Mouse (Mus musculus): Measurements from ENCODE around the gene Efemp1.

Gene Efemp1

DNA sequence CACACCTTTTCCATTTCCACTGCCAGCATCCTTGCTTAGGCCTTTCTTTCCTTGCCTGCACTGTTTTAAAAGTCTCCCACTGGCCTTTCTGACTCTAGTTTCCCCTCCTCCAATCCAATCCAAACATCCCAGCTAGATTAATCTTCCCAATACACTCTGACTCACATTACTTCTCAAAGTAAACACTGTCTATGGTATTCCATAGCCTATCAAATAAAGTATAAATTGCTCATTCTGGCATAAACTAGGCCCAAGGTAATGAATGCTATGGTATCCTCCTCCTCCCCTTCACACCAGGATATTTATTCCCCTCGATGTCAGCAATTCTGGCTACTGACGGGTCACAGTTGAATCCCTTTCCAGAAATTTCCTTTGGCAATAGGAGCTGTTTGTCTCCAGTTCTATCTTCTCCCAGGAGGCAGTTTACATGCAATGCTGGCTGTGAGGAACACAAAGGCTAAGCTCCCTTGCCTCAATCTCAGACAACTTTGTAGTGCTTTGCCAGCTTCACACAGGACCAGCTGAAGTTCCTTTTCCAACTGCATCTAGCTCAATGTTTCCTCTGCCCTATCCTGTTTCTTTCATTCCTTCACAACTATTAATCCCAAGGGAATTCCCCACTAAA is 98.7 kb downstream of the Efemp1 start:
- no peak for DNase-seq

DNA sequence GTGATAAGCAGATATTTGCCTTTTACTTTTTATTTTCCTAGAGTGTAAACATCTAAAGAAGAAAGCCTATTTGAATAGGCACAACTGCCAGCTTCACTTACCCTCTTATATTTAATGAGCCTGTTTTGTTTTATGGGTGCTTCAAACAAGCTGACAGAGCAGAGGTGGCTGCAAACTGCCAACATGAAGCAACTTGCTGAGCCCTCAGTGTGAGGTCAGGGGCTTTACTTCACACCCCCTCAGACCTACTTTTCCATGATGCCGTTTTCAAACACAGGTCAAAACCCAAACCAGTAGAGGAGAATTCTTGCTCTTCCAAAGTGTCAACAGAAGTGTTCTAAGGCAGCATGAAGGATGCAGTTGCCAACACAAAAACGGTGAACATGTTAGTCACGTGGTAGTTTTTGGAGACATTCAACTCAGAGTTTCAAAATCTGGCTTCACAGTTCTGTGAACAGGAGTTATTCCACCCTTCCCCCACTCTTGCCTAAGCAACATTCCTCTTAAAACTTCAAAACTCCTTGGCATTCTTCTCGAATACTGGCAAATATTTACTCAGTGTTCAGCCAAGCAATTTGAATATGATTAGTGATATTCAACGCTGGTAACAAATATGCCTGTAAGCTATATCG is 101.8 kb downstream of the Efemp1 start:
- no peak for DNase-seq

DNA sequence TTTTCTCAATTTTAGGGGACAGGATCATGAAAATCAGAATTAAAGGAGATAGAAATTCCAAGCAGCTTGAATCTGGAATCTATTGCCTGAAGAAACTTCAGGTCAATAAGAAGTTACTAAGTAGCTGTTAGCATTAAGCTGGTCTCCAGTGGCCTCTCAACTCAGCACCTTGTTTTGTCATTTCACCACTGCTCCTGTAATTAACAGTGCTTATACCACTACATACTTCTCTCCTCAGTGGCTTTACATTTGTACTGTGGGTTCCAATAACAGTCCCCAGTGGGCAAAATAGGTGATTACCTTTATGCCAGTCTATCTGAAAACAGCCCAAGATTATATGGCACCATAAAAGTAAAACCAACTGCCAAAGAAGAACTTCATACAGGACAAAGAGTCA is 102.3 kb downstream of the Efemp1 start:
- DNase-seq, result no peak

DNA sequence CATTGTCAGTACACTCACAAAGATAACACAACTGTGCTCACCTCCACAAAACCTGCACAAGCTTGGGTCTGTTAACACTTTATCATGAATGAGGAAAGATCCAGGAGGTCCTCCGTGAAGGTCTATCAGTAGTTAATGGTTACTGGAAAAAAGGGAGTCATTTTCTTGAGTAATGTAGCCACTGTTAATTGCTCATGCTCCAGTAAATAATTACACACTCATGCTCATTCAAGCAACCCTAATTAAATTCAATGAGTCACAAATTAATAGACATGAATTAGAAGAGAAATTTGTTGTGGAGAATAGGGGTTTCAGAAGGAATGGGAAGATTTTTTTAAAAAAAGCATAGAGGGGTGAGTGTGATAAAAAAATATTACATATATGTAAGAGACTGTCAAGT is 108.4 kb downstream of the Efemp1 start:
- DNase-seq, result no peak
